Mouse (Mus musculus): ENCODE data around the gene Miga2. TPM values are rescaled to one million over a fixed set of nuclear protein-coding genes. Genes with fewer than 3 reads are reported as not detected.

Miga2 gene
- polyA plus RNA-seq (2012; rRNA removed) = 34.0 and 36.3 TPM in 2 replicates

DNA sequence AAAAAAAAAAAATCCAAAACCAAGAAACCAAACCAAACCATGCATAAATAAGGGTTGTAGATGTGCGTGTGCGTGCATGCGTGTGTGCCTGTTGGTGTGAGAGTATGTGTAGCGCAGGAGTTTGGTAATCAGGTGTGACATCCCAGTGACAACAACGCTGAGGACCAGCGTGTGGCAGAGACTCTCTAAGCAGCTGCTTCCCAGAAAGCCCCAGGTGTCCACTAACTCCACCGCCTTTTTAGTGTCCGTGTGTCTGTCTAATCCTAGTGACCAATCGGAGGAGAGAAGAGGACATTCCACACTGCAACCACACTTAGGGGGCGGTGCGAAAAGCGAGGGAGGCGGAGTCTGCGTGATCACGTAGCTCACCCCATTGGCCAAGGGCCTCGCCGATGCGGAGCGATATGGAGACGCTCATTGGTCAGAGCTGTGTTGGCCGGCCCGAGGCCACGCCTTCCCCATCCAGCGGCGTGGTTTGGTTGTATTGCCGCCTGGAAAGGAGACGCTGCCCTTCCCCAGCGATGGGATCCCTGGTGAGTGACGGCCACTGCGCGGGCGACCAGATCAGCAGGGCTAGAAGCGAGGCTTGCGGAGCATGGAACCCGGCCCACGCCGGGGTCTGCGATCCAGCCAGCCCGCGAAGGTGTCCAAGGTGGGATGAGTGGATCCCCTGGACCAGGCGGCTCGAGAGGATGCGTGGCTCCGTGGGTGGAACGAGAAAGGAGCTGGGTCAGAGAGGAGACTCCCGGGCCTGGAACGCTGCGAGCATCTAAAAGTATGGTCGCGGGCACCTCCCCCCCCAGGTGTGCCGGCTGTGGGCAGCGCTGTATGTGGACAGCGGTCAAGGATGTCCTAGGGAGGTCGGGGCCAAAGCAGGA, at the start of gene Miga2:
Miga2 (plus strand) TSS at position 461 of the 878 bp plus-strand sequence.

DNA sequence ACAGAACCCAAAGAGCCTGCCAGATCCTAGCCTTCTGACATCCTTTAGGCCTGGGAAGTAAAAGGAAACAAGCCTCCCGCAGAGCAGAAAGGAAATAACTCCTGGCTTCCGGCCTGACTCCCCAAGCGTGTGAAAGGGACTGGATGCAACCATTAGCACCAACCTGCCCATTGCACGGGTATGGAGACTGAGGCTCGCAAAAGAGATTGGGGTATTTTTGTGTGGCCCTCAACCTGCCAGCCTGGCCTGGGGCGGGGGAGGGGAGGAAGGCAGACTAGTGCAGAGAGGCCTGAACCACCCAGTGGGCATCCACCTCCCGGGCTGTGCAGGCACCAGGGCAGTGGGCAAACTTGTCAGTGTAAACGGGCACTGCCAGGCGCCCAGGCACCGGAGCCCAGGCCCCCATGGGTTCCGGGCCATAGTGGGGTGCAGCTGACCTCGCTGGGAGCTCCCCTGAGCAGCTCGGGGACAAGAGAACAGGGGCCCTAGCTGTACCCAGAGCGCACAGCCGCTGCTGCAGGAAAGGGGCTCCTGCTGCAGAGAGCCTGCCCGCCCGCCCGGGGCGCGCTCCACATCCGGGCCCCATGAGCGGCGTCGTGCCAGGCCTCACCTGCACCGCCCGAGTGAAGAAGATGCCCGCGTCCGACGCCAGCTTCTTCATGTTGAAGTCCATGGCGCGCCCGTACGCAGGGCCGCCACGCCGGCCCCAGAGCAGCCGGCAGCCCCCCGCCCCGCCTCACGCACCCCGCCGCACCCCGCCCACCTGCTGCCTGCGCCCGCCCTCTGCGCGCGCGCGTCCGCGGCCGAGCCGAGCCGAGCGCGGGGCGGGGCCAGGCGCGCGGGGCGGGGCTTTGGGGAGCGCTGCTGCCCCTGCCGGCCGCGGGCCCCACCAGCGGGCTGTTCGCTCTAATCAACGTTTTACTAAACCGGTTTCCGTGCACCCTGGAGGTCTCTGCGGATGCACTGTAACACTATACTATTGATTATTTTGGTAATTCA, 5.2 kb upstream of the Miga2 start, which contains the start of gene Sh3glb2:
Sh3glb2 (minus strand) TSS at position 805 of the 999 bp plus-strand sequence.

DNA sequence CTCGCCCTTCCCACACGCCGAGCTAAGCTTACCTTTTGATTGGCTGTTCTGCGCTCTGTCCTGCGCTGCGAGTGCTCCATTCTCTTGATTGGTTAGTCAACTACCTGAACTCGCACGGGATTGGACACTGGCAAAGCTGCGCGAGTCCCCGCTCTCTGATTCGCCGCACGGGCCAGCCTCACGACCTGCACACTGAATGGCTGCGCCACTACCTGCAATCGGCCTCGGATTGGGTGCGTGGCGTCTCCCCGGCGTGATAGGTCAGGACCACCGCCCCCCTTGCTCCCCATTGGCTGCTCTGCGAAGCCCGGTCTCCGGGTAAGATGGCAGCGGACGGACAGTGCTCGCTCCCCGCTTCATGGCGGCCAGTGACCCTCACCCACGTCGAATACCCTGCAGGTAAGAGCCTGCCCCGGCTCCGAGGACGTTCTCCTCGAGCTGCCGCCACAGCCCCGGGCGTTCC, 28.1 kb downstream of the Miga2 start, which contains the start of gene Dolpp1:
Dolpp1 (plus strand) TSS at position 141 of the 463 bp plus-strand sequence.

DNA sequence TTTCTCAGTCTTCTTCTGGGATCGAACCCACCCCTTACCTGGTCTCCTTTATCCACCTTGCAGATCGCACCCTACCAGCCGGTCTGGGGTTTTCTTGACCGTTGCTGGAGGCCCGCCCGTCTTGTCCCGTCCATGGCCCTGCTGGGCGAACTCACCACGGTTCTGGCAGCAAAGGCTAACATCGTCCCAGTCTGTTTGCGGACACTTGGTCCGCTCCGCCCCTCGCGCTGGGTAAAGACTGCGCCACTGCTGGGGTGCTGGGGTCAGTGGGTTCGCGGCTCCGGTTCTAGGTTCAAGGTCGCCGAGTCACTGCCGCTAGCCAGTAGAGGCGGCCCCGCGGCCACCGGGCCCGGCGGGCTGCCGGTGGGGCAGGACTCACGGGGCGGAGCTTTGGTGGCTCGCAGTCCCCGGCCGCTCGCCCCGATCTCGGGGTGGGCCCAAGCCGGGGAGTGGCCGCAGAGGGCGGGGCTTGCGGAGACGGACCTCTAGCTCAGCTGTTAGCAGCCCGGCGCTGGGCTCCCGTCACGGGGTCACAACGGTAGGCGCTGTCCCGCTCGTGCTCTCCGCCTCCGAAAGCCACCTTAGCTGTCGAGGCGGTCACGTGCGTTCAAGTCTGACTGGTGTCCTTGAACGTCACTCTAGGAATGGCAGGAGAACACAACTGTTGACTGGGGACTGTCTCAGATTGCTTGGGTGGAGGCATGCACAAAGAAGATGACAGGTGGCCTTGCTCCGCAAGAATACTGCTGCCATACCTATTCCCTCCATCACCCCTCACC, 51.3 kb downstream of the Miga2 start, which contains the start of gene Crat:
Crat (minus strand) TSS at position 657 of the 779 bp plus-strand sequence.

DNA sequence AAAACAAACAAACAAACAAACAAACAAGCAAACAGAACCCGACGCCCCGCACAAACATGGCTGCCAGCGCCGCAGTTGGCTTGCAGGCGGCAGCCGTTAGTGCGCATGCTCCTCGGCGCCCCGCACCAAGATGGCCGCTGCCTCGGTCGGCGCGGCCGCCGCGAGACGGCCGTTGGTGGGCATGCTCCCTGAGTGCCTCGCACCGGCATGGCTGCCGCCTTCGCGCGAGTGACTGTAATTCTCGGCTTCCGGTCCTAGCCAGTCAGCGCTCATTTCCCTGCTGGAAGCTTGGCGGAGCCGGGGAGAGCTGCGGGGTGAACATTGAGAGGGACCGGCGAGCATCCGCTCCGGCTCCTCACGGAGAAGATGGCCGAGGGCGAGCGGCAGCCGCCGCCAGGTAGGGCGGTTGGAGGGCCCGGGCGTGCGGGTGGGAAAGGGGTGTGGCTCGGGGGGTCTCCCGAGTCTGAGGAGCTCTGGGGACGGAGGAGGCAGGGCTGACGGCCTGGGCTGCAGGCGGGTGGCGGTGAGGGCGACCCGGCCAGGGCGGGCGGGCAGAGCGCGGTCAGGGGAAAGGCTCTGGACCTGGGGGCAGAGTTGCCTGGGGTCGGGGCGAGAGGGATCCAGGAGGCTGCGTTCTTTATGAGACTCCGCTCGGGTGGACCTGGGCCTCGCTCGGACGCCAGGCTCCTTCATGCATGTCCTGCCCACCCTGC, 52.1 kb downstream of the Miga2 start, which contains the start of gene Ptpa:
Ptpa (plus strand) TSS at position 104 of the 713 bp plus-strand sequence.

Other genes with a start within 250 kb of the Miga2 start
- 45.7 and 48.3 TPM in 2 replicates for gene Zer1, start 239.6 kb upstream of the Miga2 start, polyA plus RNA-seq (2012; rRNA removed)
- gene Tbc1d13, start 230.5 kb upstream of the Miga2 start, polyA plus RNA-seq (2012; rRNA removed) = 75.8 and 91.2 TPM in 2 replicates
- gene Endog, start 192.7 kb upstream of the Miga2 start, polyA plus RNA-seq (2012; rRNA removed) = 83.8 and 112 TPM in 2 replicates
- gene Spout1, start 185.8 kb upstream of the Miga2 start, polyA plus RNA-seq (2012; rRNA removed) = 25.0 and 27.7 TPM in 2 replicates
- gene Kyat1, start 158.4 kb upstream of the Miga2 start, polyA plus RNA-seq (2012; rRNA removed) = 48.9 and 55.1 TPM in 2 replicates
- 38.6 and 42.1 TPM in 2 replicates for gene Lrrc8a, start 126.5 kb upstream of the Miga2 start, polyA plus RNA-seq (2012; rRNA removed)
- 11.1 and 11.5 TPM in 2 replicates for gene Gm28035, start 123.7 kb upstream of the Miga2 start, polyA plus RNA-seq (2012; rRNA removed)
- gene Phyhd1, start 98.0 kb upstream of the Miga2 start, polyA plus RNA-seq (2012; rRNA removed) = 6.3 and 8.7 TPM in 2 replicates
- gene Gm28038, start 83.2 kb upstream of the Miga2 start, polyA plus RNA-seq (2012; rRNA removed) = not detected in 2 replicates
- gene Dolk, start 77.9 kb upstream of the Miga2 start, polyA plus RNA-seq (2012; rRNA removed) = 15.6 and 20.9 TPM in 2 replicates
- 28.8 and 31.0 TPM in 2 replicates for gene Nup188, start 77.8 kb upstream of the Miga2 start, polyA plus RNA-seq (2012; rRNA removed)
- 246 and 269 TPM in 2 replicates for gene Sh3glb2, start 4.9 kb upstream of the Miga2 start, polyA plus RNA-seq (2012; rRNA removed)
- gene Dolpp1, start 28.0 kb downstream of the Miga2 start, polyA plus RNA-seq (2012; rRNA removed) = 97.8 and 171 TPM in 2 replicates
- gene Crat, start 51.6 kb downstream of the Miga2 start, polyA plus RNA-seq (2012; rRNA removed) = 87.6 and 104 TPM in 2 replicates
- 118 and 128 TPM in 2 replicates for gene Ptpa, start 51.8 kb downstream of the Miga2 start, polyA plus RNA-seq (2012; rRNA removed)
- gene Ier5l, start 110.0 kb downstream of the Miga2 start, polyA plus RNA-seq (2012; rRNA removed) = 12.4 and 14.7 TPM in 2 replicates
- gene Cstad, start 230.8 kb downstream of the Miga2 start, polyA plus RNA-seq (2012; rRNA removed) = 0.27 TPM in 1 of 2 replicates, not detected in the other

Measured in colon, adult 2 months (tissue).